Mouse (Mus musculus): ENCODE data around the gene 9130213A22Rik. TPM values are rescaled to one million over a fixed set of nuclear protein-coding genes. Genes with fewer than 3 reads are reported as not detected.

The 9130213A22Rik gene
- polyA plus RNA-seq, 1 experiment from 2014 or later = 0.27 TPM

DNA sequence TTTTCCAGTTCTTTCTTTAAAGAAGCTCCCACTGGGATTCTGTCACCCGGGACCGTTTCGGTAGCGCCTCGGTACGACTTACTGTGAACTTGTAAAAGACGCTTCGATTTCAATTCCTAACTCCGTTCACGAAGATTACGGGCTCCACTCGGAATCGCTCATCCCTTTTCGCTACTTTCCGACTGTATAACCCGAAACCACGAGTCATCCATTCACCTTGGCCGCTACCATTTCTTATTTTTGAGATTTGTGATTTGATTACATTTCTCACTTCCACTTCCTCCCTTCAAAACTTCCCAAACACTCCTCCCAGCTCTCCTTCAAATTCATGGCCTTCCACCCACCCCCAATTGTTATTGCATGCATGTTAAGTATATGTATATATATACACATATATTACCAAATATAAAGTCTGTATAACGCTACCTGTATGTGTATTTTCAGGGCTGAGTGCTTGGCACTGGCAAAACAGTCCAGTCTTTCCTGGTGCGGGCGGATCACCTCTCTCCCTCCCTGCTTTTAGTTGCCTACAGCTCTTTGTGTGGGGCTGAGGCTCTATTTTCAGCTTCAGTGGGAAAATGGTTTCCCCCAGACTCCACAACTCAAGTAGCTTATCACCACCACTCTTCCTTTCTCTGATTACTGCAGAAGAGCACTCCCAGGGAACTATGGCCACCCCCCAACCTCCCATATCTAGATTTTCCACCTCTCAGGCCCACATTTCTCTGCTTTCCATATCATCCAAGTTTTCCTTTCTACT, 11.2 kb downstream of the 9130213A22Rik start:
- Histone ChIP-seq H3K4me1 (peaks cover 6% of the 10 kb centered on the region), H3K4me3 (peak overlapping the region; percentile 38), H3K27ac (no peak overlapping the region), H3K9me3 (no peaks in the 10 kb centered on the region), H3K27me3 (replicated peaks) (no peaks in the 10 kb centered on the region), H3K4me2 (peak overlapping the region; percentile 53), H3K36me3 (replicated peaks) (peaks cover 16% of the 10 kb centered on the region), H3K9ac (no peak overlapping the region)
- no peak for ATAC-seq (replicated peaks)
- 4% methylated on average over 21 of the region's 21 CpGs for WGBS

DNA sequence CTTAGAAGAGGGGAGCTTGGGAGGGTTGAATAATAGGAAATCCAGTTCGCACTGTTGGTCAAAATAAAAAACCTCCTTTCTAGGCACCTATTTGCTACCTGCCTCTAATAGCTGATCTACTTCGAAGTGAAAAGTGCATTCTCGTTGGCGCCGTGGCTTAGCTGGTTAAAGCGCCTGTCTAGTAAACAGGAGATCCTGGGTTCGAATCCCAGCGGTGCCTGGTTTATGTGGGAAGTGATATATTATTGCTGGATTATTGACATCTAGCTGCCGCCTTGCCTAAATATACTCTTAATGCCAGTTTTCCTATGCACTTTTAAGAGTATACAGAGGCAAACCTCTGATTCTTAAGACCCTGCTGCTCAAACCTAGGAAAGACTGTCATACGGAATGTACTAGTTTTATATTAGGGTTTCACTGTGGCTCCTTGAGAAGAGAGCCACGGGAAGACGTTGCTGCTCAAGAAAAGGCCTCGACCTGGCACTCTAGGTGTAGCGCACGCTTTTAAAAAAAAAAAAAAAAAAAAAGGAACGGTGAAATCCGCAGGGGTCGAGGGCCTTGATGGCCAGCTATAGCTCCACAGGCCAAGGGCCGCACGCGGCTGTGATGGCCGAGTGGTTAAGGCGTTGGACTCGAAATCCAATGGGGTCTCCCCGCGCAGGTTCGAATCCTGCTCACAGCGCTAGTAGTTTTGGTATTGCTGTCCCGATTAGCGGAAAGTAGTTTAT, 11.9 kb downstream of the 9130213A22Rik start:
- WGBS = under 1% methylated on average over 30 of the region's 30 CpGs
- Histone ChIP-seq H3K27ac (peak overlapping the region; percentile 51), H3K9me3 (no peaks in the 10 kb centered on the region), H3K9ac (peak overlapping the region; percentile 20; the same call in 1 of the 2 replicates), H3K4me2 (peak overlapping the region; percentile 53), H3K4me3 (peak overlapping the region; percentile 38), H3K27me3 (replicated peaks) (no peaks in the 10 kb centered on the region), H3K4me1 (peaks cover 6% of the 10 kb centered on the region), H3K36me3 (replicated peaks) (peaks cover 16% of the 10 kb centered on the region)
- peak; percentile 71 for ATAC-seq (replicated peaks)

DNA sequence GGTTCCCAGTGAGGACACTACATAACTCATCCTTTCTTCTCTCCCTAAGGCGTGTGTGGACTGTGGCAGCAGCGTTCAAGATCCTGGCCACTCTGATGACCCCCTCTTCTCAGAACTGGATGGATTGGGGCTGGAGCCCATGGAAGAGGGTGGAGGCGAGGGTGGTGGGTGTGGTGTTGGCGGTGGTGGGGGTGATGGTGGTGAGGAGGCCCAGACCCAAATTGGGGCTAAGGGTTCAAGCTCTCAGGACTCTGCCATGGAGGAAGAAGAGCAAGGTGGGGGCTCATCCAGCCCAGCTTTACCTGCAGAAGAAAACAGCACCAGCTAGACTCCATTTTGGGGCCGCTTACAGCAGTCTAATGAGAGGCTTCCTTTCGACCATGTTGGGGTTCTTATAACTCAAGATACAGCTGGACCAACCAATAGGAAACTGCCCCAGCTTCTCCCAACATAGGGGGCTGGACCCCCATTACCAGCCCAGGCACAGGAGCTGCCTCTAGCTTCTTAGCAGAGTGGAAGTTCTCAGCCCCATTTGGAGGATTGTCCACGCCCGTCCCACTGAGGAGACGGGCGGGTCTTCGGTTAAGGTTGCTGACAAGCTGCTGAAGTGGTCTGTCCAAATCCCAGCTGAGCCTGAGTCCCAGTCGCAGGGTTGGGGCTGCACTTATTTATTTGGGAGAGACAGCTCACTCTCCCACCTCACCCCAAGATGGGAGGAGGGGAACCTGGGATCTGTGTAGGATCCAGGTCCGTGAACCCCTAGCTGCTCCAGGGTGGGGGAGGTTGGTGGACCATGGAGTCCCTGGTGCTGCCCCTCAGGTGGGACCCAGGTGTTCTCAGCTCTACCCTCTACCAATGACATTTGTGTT, 13.1 kb downstream of the 9130213A22Rik start:
- H3K4me2 ChIP-seq = no peak overlapping the region
- peaks cover 28% of the 10 kb centered on the region for H3K36me3 ChIP-seq (replicated peaks)
- ATAC-seq (replicated peaks) = peak; percentile 51; the same call in 1 of the 2 replicates
- H3K9ac ChIP-seq = no peak overlapping the region
- H3K4me3 ChIP-seq = no peak overlapping the region
- H3K27me3 ChIP-seq (replicated peaks) = no peaks in the 10 kb centered on the region
- WGBS = 81% methylated on average over 13 of the region's 13 CpGs
- H3K4me1 ChIP-seq = peaks cover 6% of the 10 kb centered on the region
- no peaks in the 10 kb centered on the region for H3K9me3 ChIP-seq
- H3K27ac ChIP-seq = no peak overlapping the region

DNA sequence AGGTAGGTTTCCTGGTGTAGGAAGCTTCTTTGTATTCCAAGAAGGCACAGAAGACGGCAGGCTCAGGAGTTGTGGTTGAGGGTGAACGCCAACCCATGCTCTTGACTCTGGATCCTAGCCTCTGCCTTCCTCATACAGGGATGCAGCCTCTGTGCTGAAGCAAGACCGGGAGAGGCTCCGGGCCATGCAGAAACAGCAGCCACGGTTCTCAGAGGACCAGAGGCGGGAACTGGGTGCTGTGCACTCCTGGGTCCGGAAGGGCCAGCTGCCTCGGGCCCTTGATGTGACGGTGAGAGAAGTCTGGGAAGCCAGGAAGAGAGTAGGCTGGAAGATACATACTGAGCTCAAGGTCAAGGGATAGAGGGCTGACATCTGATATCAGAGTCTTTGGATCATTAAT, 14.2 kb downstream of the 9130213A22Rik start:
- peaks cover 6% of the 10 kb centered on the region for H3K4me1 ChIP-seq
- no peak overlapping the region for H3K9ac ChIP-seq
- no peak overlapping the region for H3K4me3 ChIP-seq
- no peak for ATAC-seq (replicated peaks)
- no peak overlapping the region for H3K4me2 ChIP-seq
- no peaks in the 10 kb centered on the region for H3K9me3 ChIP-seq
- WGBS = 94% methylated on average over 9 of the region's 9 CpGs
- H3K27ac ChIP-seq = no peak overlapping the region
- H3K27me3 ChIP-seq (replicated peaks) = no peaks in the 10 kb centered on the region
- peaks cover 37% of the 10 kb centered on the region for H3K36me3 ChIP-seq (replicated peaks)

DNA sequence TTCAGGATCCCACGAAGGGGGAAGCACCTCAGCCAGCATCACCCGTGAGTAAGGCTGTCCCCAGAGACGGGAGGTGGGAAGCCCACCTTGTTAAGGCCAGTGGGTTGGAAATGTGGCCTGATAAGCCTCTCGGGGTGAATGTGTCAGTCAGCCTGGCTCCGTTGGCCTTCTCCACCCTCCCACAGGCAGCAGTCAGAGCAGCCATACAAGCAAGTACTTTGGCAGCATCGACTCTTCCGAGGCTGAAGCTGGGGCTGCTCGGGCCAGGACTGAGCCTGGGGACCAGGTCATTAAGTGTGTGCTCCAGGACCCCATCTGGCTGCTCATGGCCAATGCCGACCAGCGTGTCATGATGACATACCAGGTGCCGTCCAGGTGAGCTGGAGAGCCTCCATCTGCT, 14.7 kb downstream of the 9130213A22Rik start:
- Histone ChIP-seq H3K4me3 (no peak overlapping the region), H3K4me1 (peaks cover 6% of the 10 kb centered on the region), H3K4me2 (no peak overlapping the region), H3K36me3 (replicated peaks) (peaks cover 43% of the 10 kb centered on the region), H3K27ac (no peak overlapping the region), H3K9me3 (no peaks in the 10 kb centered on the region), H3K9ac (no peak overlapping the region), H3K27me3 (replicated peaks) (no peaks in the 10 kb centered on the region)
- no peak for ATAC-seq (replicated peaks)
- WGBS = 92% methylated on average over 11 of the region's 11 CpGs

DNA sequence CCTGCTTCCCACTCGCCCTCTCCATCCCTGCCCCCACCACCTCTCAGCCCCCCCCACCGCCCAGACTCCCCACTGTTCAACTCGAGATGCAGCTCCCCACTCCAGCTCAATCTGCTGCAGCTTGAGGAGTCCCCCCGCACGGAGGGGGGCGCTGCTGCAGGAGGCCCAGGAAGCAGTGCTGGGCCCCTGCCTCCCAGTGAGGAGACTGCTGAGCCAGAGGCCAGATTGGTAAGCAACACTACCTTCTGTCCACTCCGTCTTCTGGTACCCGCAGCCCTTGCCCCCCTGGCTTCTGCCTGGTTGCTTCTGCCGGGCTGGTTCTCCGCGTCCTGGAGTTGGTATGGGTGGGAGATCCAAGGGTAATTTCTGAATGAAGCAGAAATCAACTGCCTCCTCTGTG, 15.5 kb downstream of the 9130213A22Rik start:
- H3K4me2 ChIP-seq = no peak overlapping the region
- peaks cover 6% of the 10 kb centered on the region for H3K4me1 ChIP-seq
- H3K9me3 ChIP-seq = no peaks in the 10 kb centered on the region
- H3K9ac ChIP-seq = no peak overlapping the region
- peaks cover 51% of the 10 kb centered on the region for H3K36me3 ChIP-seq (replicated peaks)
- no peak for ATAC-seq (replicated peaks)
- no peaks in the 10 kb centered on the region for H3K27me3 ChIP-seq (replicated peaks)
- no peak overlapping the region for H3K27ac ChIP-seq
- 81% methylated on average over 11 of the region's 11 CpGs for WGBS
- H3K4me3 ChIP-seq = no peak overlapping the region

DNA sequence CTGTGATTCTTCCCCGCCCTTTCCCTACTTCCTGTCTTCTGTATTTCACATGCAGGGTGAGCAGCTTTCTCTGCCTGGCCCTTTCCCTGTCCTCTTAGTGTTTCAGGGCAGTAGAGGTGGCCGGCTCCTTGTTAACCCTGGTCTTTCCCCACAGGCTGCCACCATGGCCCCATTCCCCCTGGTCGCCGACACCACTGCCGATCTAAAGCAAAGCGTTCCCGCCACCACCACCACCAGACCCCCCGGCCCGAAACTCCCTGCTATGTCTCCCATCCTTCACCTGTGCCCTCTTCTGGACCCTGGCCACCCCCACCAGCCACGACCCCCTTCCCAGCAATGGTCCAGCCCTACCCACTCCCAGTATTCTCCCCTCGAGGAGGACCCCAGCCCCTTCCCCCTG, 16.1 kb downstream of the 9130213A22Rik start:
- no peak overlapping the region for H3K27ac ChIP-seq
- H3K36me3 ChIP-seq (replicated peaks) = peaks cover 55% of the 10 kb centered on the region
- 94% methylated on average over 11 of the region's 11 CpGs for WGBS
- H3K4me2 ChIP-seq = no peak overlapping the region
- peaks cover 3% of the 10 kb centered on the region; the same call in 1 of the 2 replicates for H3K4me1 ChIP-seq
- H3K9ac ChIP-seq = no peak overlapping the region
- H3K4me3 ChIP-seq = no peak overlapping the region
- no peak for ATAC-seq (replicated peaks)
- H3K27me3 ChIP-seq (replicated peaks) = no peaks in the 10 kb centered on the region
- H3K9me3 ChIP-seq = no peaks in the 10 kb centered on the region

DNA sequence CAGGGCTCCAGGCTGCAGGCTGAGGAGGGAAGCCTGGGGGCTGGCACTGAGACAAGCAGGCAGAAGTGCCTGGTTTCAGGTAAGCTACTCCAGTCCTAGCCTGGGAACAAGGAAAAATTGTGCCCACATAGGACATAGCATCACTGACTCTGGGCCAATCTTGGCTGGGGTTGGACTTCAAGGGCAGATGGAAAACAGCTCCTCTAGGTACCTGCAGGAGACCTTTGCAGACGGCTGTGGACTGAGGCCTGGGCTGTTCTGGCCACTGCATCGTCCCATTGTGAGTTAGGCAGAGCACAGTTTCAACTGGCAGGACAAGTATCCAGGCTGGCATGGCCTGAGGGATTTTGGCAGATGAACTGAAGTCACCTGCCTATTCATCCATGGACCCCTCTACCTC, 16.6 kb downstream of the 9130213A22Rik start:
- H3K9me3 ChIP-seq = no peaks in the 10 kb centered on the region
- no peak overlapping the region for H3K4me3 ChIP-seq
- H3K27me3 ChIP-seq (replicated peaks) = no peaks in the 10 kb centered on the region
- no peak for ATAC-seq (replicated peaks)
- peaks cover 5% of the 10 kb centered on the region for H3K4me1 ChIP-seq
- no peak overlapping the region for H3K9ac ChIP-seq
- no peak overlapping the region for H3K4me2 ChIP-seq
- 87% methylated on average over 2 of the region's 2 CpGs for WGBS
- peaks cover 55% of the 10 kb centered on the region for H3K36me3 ChIP-seq (replicated peaks)
- H3K27ac ChIP-seq = no peak overlapping the region

DNA sequence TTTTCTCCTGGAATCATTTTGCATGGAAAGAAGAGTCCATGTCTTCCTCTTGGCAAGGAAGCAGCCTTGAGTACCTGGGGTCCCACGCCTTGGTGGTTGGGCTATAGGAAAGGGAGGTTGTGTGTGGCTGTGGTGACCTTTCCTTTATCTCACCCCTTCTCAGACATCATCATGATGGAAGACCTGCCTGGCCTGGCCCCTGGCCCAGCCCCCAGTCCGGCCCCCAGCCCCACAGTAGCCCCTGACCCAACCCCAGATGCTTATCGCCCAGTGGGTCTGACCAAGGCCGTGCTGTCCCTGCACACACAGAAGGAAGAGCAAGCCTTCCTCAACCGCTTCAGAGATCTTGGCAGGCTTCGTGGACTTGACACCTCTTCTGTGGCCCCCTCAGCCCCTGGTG, 17.2 kb downstream of the 9130213A22Rik start:
- Histone ChIP-seq H3K4me2 (no peak overlapping the region), H3K36me3 (replicated peaks) (peaks cover 55% of the 10 kb centered on the region), H3K9ac (no peak overlapping the region), H3K4me3 (no peak overlapping the region), H3K9me3 (no peaks in the 10 kb centered on the region), H3K27me3 (replicated peaks) (no peaks in the 10 kb centered on the region), H3K4me1 (peaks cover 10% of the 10 kb centered on the region), H3K27ac (no peak overlapping the region)
- 93% methylated on average over 6 of the region's 6 CpGs for WGBS
- no peak for ATAC-seq (replicated peaks)

DNA sequence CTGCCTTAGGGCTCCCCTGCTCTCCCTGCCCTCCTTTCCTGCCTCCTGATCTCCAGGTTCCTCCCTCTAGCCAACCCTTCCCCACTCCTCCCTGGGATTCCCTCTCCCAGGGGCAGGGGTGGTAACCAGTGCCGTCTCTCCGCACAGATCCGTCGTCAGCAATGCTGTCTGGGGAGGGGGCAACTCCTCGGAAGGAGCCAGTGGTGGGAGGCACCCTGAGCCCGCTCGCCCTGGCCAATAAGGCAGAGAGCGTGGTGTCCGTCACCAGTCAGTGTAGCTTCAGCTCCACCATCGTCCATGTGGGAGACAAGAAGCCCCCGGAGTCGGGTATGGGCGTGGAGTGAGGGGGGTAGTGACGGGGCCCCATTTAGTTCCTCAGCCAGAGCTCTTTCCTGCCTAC, 17.9 kb downstream of the 9130213A22Rik start:
- peaks cover 54% of the 10 kb centered on the region for H3K36me3 ChIP-seq (replicated peaks)
- no peaks in the 10 kb centered on the region for H3K9me3 ChIP-seq
- H3K27me3 ChIP-seq (replicated peaks) = no peaks in the 10 kb centered on the region
- no peak overlapping the region for H3K4me3 ChIP-seq
- H3K4me1 ChIP-seq = peaks cover 15% of the 10 kb centered on the region
- no peak overlapping the region for H3K4me2 ChIP-seq
- 91% methylated on average over 14 of the region's 14 CpGs for WGBS
- no peak for ATAC-seq (replicated peaks)
- no peak overlapping the region for H3K9ac ChIP-seq
- H3K27ac ChIP-seq = no peak overlapping the region

DNA sequence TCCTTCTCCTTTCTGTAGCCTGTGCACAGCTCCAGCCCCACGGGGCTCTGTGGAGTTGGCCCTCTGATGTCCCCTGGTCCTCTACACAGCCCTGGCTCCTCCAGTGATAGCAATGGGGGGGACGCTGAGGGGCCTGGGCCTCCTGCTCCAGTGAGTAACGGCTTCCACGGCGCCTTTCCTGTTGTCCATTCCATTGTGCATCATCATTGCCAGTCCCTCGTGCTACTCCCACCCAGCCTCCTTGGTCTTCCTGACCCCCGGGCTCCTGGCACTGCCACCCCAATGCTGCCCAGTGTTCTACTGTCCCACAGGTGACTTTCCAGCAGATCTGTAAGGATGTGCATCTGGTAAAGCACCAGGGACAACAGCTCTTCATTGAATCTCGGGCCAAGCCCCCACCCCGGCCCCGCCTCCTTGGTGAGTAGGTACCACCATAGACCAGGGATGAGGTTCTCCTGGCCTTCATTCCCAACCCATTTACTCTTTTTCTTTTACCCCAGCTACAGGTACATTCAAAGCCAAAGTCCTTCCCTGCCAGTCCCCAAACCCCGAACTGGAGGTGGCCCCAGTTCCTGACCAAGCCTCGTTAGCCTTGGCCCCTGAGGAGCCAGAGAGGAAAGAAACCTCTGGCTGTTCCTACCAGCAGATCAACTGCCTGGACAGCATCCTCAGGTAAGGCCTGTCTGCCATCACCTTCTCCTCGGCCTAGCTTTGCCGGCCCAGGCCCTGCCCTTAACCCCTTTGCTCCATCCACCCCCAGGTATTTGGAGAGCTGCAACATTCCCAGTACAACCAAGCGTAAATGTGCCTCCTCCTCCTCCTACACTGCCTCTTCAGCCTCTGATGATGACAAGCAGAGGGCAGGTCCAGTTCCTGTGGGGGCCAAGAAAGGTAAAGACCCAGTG, 18.6 kb downstream of the 9130213A22Rik start:
- no peak for ATAC-seq (replicated peaks)
- Histone ChIP-seq H3K36me3 (replicated peaks) (peaks cover 47% of the 10 kb centered on the region), H3K9ac (no peak overlapping the region), H3K4me3 (no peak overlapping the region), H3K4me2 (no peak overlapping the region), H3K9me3 (no peaks in the 10 kb centered on the region), H3K27me3 (replicated peaks) (no peaks in the 10 kb centered on the region), H3K27ac (no peak overlapping the region), H3K4me1 (peaks cover 22% of the 10 kb centered on the region)
- 91% methylated on average over 15 of the region's 15 CpGs for WGBS
